Mouse (Mus musculus): Measurements from ENCODE around the gene Ehmt2. TPM values are rescaled to one million over a fixed set of nuclear protein-coding genes. Genes with fewer than 3 reads are reported as not detected.

Ehmt2 gene
- polyA plus RNA-seq, 1 experiment from 2014 or later: 114 TPM

Small RNA genes lying within 50 kb of the gene (microRNA-seq; reads per million reads assigned to microRNA genes)
- not detected for gene Mir6972

Other genes with a start within 250 kb of the Ehmt2 start
- not detected in 2 replicates for gene Tnxb, start 227.9 kb upstream of the Ehmt2 start, polyA plus RNA-seq (2016; fragmentation: Nextera tagmentation; extraction: Ambion mirVana)
- gene C4b, start 154.6 kb upstream of the Ehmt2 start, polyA plus RNA-seq (2016; fragmentation: Nextera tagmentation; extraction: Ambion mirVana): not detected in 2 replicates
- not detected in 2 replicates for gene Cyp21a1, start 93.9 kb upstream of the Ehmt2 start, polyA plus RNA-seq (2016; fragmentation: Nextera tagmentation; extraction: Ambion mirVana)
- gene Stk19, start 61.5 kb upstream of the Ehmt2 start, polyA plus RNA-seq (2016; fragmentation: Nextera tagmentation; extraction: Ambion mirVana): 24.9 and 26.2 TPM in 2 replicates
- gene Dxo, start 61.5 kb upstream of the Ehmt2 start, polyA plus RNA-seq (2016; fragmentation: Nextera tagmentation; extraction: Ambion mirVana): 70.8 and 81.7 TPM in 2 replicates
- gene Skiv2l, start 48.3 kb upstream of the Ehmt2 start, polyA plus RNA-seq (2016; fragmentation: Nextera tagmentation; extraction: Ambion mirVana): 58.3 and 65.7 TPM in 2 replicates
- gene Nelfe, start 48.1 kb upstream of the Ehmt2 start, polyA plus RNA-seq (2016; fragmentation: Nextera tagmentation; extraction: Ambion mirVana): 125 and 134 TPM in 2 replicates
- gene Cfb, start 36.0 kb upstream of the Ehmt2 start, polyA plus RNA-seq (2016; fragmentation: Nextera tagmentation; extraction: Ambion mirVana): 1.4 and 3.0 TPM in 2 replicates
- gene Zbtb12, start 19.0 kb upstream of the Ehmt2 start, polyA plus RNA-seq (2016; fragmentation: Nextera tagmentation; extraction: Ambion mirVana): 9.3 and 10.8 TPM in 2 replicates
- gene Gm20547, start 16.4 kb upstream of the Ehmt2 start, polyA plus RNA-seq (2016; fragmentation: Nextera tagmentation; extraction: Ambion mirVana): 0.18 TPM in 1 of 2 replicates, not detected in the other
- 0.84 and 1.1 TPM in 2 replicates for gene C2, start 204 bp upstream of the Ehmt2 start, polyA plus RNA-seq (2016; fragmentation: Nextera tagmentation; extraction: Ambion mirVana)
- not detected in 2 replicates for gene Slc44a4, start 16.0 kb downstream of the Ehmt2 start, polyA plus RNA-seq (2016; fragmentation: Nextera tagmentation; extraction: Ambion mirVana)
- gene Neu1, start 32.8 kb downstream of the Ehmt2 start, polyA plus RNA-seq (2016; fragmentation: Nextera tagmentation; extraction: Ambion mirVana): 16.2 and 18.9 TPM in 2 replicates
- 0.19 TPM in 1 of 2 replicates, not detected in the other for gene Hspa1b, start 60.8 kb downstream of the Ehmt2 start, polyA plus RNA-seq (2016; fragmentation: Nextera tagmentation; extraction: Ambion mirVana)
- gene Gm20481, start 71.4 kb downstream of the Ehmt2 start, polyA plus RNA-seq (2016; fragmentation: Nextera tagmentation; extraction: Ambion mirVana): not detected in 2 replicates
- gene Hspa1a, start 73.7 kb downstream of the Ehmt2 start, polyA plus RNA-seq (2016; fragmentation: Nextera tagmentation; extraction: Ambion mirVana): 1.9 and 2.0 TPM in 2 replicates
- gene Hspa1l, start 74.2 kb downstream of the Ehmt2 start, polyA plus RNA-seq (2016; fragmentation: Nextera tagmentation; extraction: Ambion mirVana): 1.0 and 1.1 TPM in 2 replicates
- gene Lsm2, start 83.4 kb downstream of the Ehmt2 start, polyA plus RNA-seq (2016; fragmentation: Nextera tagmentation; extraction: Ambion mirVana): 222 and 234 TPM in 2 replicates
- gene Vars, start 102.5 kb downstream of the Ehmt2 start, polyA plus RNA-seq (2016; fragmentation: Nextera tagmentation; extraction: Ambion mirVana): 169 and 171 TPM in 2 replicates
- gene Vwa7, start 118.1 kb downstream of the Ehmt2 start, polyA plus RNA-seq (2016; fragmentation: Nextera tagmentation; extraction: Ambion mirVana): 0.10 and 0.13 TPM in 2 replicates
- gene Sapcd1, start 129.5 kb downstream of the Ehmt2 start, polyA plus RNA-seq (2016; fragmentation: Nextera tagmentation; extraction: Ambion mirVana): 3.2 and 3.3 TPM in 2 replicates
- 2.9 and 3.4 TPM in 2 replicates for gene Msh5, start 148.3 kb downstream of the Ehmt2 start, polyA plus RNA-seq (2016; fragmentation: Nextera tagmentation; extraction: Ambion mirVana)
- gene Clic1, start 151.5 kb downstream of the Ehmt2 start, polyA plus RNA-seq (2016; fragmentation: Nextera tagmentation; extraction: Ambion mirVana): 194 and 195 TPM in 2 replicates
- gene Ddah2, start 160.6 kb downstream of the Ehmt2 start, polyA plus RNA-seq (2016; fragmentation: Nextera tagmentation; extraction: Ambion mirVana): 489 and 492 TPM in 2 replicates
- gene Ly6g6c, start 166.9 kb downstream of the Ehmt2 start, polyA plus RNA-seq (2016; fragmentation: Nextera tagmentation; extraction: Ambion mirVana): not detected in 2 replicates
- 0.68 and 0.76 TPM in 2 replicates for gene Mpig6b, start 167.7 kb downstream of the Ehmt2 start, polyA plus RNA-seq (2016; fragmentation: Nextera tagmentation; extraction: Ambion mirVana)
- gene Ly6g6e, start 178.4 kb downstream of the Ehmt2 start, polyA plus RNA-seq (2016; fragmentation: Nextera tagmentation; extraction: Ambion mirVana): 1.3 and 2.5 TPM in 2 replicates
- 0.68 and 1.0 TPM in 2 replicates for gene Ly6g6d, start 179.6 kb downstream of the Ehmt2 start, polyA plus RNA-seq (2016; fragmentation: Nextera tagmentation; extraction: Ambion mirVana)
- gene Ly6g6f, start 187.1 kb downstream of the Ehmt2 start, polyA plus RNA-seq (2016; fragmentation: Nextera tagmentation; extraction: Ambion mirVana): 0.44 and 0.66 TPM in 2 replicates
- 74.5 and 75.3 TPM in 2 replicates for gene Abhd16a, start 190.8 kb downstream of the Ehmt2 start, polyA plus RNA-seq (2016; fragmentation: Nextera tagmentation; extraction: Ambion mirVana)
- not detected in 2 replicates for gene Ly6g5c, start 209.8 kb downstream of the Ehmt2 start, polyA plus RNA-seq (2016; fragmentation: Nextera tagmentation; extraction: Ambion mirVana)
- 1.1 and 1.3 TPM in 2 replicates for gene Ly6g5b, start 217.0 kb downstream of the Ehmt2 start, polyA plus RNA-seq (2016; fragmentation: Nextera tagmentation; extraction: Ambion mirVana)
- gene Gpank1, start 223.0 kb downstream of the Ehmt2 start, polyA plus RNA-seq (2016; fragmentation: Nextera tagmentation; extraction: Ambion mirVana): 22.4 and 23.7 TPM in 2 replicates
- gene Csnk2b, start 223.6 kb downstream of the Ehmt2 start, polyA plus RNA-seq (2016; fragmentation: Nextera tagmentation; extraction: Ambion mirVana): 266 and 270 TPM in 2 replicates
- gene D17H6S53E, start 227.9 kb downstream of the Ehmt2 start, polyA plus RNA-seq (2016; fragmentation: Nextera tagmentation; extraction: Ambion mirVana): 7.1 and 10.1 TPM in 2 replicates
- gene Apom, start 233.6 kb downstream of the Ehmt2 start, polyA plus RNA-seq (2016; fragmentation: Nextera tagmentation; extraction: Ambion mirVana): 0.61 and 0.70 TPM in 2 replicates
- 70.4 TPM in 2 replicates for gene Bag6, start 236.7 kb downstream of the Ehmt2 start, polyA plus RNA-seq (2016; fragmentation: Nextera tagmentation; extraction: Ambion mirVana)

All from limb, embryonic 12.5 days (tissue).